Mouse (Mus musculus): ENCODE data around the gene Sbsn.

- TF ChIP-seq CTCF (IDR thresholded peaks at IDR 0.05; ENCODE audit: low read depth) = peak; percentile 32; the same call in 1 of the 2 replicates
- no peak for TF ChIP-seq EP300 (optimal IDR thresholded peaks at IDR 0.05)
Observed at GRCm38 (mm10) chr7:30803256-30803655, 52.0 kb downstream of the Sbsn start.
